Mouse (Mus musculus) gonadal fat pad, adult 2 months (tissue): ENCODE data around the gene Rangap1. TPM values are rescaled to one million over a fixed set of nuclear protein-coding genes. Genes with fewer than 3 reads are reported as not detected.

ENCODE experiments used
- DNase-seq: peaks from one replicate; pipeline ENCODE4 v3.0.0-alpha.2; 2012; ENCODE audit warnings: low read depth
- polyA plus RNA-seq: library from polyadenylated mRNA; depleted of rRNA; stranded (reverse); fragments of >200 nt; gene quantifications from 2 replicates; pipeline ENCODE4 v1.2.3, GENCODE M21; 2012; rRNA removed

Rangap1 gene
- polyA plus RNA-seq, 1 experiment, result 30.1 TPM

DNA sequence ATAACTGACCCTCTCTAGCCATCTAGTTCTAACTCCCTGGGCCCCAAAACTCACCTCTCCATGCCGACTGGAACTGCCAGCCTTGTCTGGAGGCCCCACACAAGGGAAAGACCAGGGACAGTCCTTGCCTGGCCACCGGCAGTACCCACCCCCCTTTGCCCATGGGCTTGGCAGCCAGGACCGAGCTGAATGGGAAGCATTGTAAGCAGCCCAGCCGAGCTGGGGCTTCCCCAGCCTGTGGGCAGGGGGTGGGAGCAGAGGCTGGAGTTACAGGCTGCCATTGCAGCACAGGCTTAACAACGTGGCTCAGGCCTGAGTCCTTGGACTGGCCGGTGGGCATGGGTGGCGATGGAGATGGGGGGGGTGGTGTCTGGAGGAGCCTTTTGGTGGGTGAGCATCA lies 48.2 kb downstream of the Rangap1 start, which contains the start of gene Chadl:
TSS of gene Chadl (minus strand) at position 113 of the 400 bp plus-strand sequence.
- DNase-seq, result no peak

DNA sequence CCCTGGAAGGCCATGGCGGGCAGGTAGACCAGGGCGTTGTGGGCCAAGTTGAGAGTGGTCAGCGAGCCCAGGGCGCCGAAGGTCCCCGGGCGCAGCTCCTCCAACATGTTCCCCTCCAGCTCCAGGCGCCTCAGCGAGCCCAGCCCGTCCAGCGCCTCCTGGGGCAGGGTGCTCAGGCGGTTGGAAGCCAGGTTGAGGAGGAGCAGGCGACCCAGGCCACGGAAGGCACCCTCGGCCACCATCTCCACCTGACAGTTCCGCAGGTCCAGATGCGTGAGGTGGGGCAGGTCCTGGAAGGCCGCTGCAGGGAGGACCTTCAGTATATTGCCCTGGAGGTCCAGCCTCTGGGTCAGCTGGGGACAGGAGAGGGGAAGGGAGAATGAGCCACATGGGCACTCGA lies 50.4 kb downstream of the Rangap1 start:
- DNase-seq, result no peak

DNA sequence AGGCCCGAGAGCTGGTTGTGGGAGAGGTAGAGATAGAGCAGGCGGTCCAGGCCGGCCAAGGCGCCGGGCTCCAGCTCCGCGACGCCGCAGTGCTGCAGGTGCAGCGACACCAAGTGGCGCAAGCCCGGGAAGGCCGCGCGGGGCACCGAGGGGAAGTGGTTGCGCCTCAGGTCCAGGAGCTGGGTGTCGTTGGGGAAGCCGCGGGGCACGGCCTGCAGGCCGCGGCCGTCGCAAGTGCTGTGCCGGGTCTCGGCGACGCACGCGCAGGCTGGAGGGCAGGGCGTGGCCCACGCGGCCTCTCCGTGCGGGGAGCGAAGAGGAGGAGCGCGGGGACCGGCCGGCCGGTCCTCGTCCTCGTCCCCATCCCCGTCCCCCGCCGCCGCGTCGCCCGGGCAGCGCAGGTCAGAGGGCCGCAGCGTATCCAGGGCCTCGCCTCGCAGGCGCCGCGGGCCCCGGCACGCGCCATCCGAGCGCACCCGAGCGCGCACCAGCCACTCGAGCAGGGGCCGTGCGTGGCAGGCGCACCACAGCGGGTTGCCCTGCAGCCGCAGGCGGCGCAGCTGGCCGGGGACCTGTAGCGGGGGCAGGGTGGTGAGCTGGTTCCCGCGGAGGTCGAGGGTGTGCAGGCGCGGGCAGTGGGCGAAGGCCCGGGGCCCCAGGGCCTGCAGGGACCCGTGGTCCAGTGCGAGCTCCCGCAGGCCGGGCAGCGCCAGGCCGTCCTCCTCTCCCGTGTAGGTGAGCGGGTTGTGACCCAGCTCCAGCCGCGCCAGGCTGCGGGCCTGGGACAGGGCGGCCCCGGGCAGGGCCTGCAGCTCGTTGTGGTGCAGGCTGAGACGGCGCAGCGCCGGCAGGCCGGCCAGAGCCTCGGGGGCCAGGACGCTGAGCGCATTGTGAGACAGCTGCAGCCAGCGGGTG lies 51.1 kb downstream of the Rangap1 start:
- DNase-seq, result no peak

DNA sequence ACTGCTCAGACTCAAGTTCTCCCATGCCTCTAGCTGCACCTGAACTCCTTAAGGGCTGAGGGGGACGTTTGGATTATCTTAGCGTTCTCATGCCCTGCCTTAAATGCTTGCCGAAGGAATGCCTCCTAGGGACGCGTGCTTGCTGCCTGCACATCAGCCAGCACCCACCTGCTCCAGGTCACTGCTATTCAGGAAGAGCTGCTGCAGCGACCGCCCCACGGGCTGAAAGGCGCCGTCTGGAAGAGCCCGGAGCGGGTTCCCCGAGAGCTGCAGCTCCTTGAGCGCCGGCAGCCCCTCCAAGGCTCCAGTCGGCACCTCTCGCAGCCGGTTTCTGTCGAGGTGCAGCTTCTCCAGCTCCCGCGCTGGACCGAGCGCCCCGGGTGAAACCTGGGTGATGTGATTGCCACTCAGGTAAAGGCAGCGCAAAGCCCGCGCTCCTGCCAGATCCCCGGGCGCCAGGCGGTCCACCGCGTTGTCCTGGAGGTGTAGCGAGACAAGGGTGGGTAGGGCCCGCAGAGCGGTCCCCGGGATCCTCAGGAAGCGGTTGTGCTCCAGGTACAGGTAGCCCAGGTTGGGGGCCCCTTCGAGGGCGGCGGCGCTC lies 51.9 kb downstream of the Rangap1 start:
- no peak for DNase-seq

DNA sequence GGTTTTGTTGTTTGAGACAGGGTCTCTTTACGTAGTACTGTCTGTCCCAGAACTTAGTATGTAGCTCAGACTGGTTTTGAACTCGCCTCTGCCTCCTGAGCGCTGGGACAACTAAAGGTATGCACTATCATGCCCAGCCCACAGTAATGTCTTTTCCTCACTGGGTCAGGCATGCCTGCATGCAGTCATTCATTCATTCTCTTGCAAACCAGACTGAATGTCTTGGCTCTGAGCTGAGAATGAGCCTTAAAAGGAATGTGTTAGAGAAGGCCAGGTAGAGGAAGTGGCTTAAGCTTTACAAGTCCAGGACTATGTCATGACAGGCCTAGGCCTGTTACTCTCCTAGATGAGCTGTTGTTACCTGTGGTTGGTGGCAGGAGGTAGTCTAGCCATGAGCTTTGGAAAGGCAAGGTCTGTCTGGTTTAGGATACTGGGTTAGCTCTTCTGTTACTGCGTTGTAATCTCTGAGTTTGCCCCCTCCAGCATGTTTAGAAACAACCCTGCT lies 65.0 kb downstream of the Rangap1 start:
- DNase-seq, result peak; percentile 88

DNA sequence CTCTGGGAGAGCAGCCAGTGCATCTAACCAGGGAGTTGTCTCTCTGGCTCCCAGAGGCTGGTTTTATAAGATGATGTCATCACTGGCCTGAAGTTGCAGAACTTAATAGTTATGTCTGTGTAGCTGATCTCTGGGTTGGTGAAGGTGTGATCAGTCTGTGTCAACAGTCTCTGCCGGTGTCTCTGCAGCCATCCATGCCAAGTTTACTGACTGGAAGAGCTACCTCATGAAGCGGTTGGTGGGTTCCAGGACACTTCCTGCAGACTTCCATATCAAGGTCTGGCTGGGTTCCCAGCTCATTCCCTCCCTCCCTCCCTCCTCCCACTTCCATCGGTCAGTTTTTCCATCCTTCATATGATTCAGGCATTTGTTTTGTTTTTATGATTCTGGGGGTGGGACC lies 68.7 kb downstream of the Rangap1 start:
- no peak for DNase-seq

DNA sequence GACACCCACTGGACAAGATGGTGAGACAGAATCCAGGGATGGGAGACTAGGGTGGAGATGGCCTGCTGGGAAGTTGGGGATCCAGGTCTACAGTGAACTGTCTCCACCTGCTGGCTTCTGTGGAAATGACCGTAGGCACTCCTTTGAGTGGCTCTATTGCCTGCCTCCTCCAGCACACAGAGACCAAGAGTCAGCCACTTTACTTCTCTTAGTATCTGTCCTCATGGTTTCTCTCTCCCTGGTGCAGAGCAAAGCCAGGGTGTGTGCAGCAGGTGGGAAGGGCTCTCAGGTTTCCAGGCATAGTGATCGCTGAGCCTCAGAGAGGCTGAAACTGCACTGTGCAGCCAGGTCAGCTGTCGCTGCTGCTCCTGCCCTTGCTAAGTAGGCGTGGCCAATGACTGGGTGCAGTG lies 75.1 kb downstream of the Rangap1 start:
- no peak for DNase-seq

DNA sequence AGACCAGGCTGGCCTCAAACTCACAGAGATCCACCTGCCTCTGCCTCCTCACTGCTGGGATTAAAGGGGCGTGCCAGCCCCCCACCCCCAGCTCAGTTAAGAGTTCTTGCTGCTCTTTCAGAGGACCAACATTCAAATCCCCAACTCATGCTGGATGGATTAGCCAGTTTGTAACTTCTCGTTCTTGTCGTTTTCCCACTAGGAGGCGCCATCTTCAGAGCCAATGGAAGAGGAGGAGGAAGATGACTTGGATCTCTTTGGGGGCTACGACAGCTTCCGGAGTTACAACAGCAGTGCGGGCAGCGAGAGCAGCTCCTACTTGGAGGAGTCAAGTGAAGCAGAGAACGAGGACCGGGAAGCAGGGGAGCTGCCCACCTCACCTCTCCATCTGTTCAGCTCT lies 78.4 kb downstream of the Rangap1 start:
- DNase-seq, result no peak

DNA sequence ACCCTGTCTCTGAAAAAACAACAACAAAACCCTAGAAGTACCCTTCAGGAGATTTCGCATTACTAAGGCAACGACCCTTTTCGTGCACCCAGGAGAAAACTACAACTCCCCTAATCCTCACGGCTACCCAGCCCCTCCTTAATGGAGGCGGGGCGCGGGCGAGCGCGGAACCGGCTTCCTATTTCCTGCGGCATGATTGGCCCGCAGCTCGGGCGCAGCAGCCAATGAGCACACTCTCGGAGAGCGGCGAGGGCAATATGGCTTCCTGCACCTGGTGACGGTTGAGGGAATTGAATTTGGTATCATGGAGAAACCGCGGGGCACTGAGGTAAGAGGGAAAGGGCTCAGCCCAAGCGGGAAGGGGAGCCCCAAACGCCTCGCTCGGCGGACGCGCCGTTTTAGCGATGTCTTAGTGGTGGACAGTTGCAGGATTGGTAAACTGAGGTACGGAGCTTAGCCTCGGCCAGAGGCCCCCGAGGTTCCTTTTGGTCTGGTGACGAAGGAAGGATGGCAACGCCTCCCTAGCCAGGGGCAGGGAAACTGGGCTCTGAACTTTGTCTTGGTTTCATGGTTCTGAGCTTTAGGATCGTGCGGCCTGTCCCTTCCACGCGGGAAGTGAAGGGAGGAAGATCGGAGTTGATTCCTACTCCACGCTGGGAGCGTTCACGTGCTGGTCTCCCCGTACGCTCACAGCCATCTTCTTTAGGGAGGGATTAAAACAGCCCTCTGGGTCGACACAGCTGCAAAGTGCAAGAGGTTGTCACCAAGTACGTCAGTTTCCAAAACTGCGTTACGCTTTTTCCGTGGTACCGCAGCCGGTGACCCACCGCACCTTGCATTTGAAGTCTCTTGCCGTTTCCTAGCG lies 81.4 kb downstream of the Rangap1 start, which contains the start of gene L3mbtl2:
TSS of gene L3mbtl2 (plus strand) at position 193 of the 865 bp plus-strand sequence.
- DNase-seq, result peak; percentile 28

DNA sequence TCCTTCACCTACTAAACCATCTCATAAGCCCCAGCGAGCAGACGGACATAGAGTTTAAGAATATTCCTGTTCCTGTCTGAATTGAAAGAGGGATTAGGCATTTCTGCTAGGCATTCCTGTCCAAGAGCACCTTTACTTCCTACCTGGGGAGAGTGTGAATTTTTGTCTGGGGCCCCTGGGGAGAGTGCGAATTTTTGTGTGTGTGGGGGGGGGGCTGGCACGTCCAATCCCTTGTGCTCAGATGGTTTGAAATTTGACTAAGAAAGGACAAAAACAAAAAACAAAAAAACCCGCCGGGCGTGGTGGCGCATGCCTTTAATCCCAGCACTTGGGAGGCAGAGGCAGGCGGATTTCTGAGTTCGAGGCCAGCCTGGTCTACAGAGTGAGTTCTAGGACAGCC lies 82.0 kb downstream of the Rangap1 start:
- DNase-seq, result no peak

DNA sequence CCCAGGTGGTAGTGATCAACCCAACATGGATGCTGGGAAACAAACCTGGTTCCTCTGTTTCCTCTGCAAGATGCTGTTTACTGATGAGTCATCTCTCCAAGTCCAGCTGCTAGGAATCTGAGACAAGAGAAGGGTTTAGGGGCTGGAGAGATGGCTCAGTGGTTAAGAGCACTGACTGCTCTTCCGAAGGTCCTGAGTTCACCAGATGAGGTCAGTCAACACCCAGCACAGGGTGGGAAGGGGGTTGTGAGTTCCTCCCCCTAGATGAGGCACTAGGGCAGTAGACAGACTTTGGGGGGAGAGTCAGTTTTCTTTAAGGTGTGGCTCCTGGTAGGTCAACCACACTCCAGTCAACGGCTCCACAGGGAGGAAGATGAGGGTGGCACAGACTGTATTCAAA lies 83.6 kb downstream of the Rangap1 start:
- DNase-seq, result no peak

Other genes with a start within 250 kb of the Rangap1 start
- 24.6 and 41.9 TPM in 2 replicates for gene Ep300, start 160.2 kb downstream of the Rangap1 start, polyA plus RNA-seq
- gene L3mbtl2, start 81.6 kb downstream of the Rangap1 start, polyA plus RNA-seq, result 15.9 and 16.5 TPM in 2 replicates
- 2.1 and 3.4 TPM in 2 replicates for gene Chadl, start 48.2 kb downstream of the Rangap1 start, polyA plus RNA-seq
- gene Zc3h7b, start 473 bp downstream of the Rangap1 start, polyA plus RNA-seq, result 30.6 and 38.2 TPM in 2 replicates
- 60.0 and 63.8 TPM in 2 replicates for gene Tef, start 56.9 kb upstream of the Rangap1 start, polyA plus RNA-seq
- 25.8 and 37.8 TPM in 2 replicates for gene Tob2, start 113.3 kb upstream of the Rangap1 start, polyA plus RNA-seq
- gene Phf5a, start 126.4 kb upstream of the Rangap1 start, polyA plus RNA-seq, result 31.5 and 41.4 TPM in 2 replicates
- gene Aco2, start 126.8 kb upstream of the Rangap1 start, polyA plus RNA-seq, result 305 and 314 TPM in 2 replicates
- gene Polr3h, start 180.7 kb upstream of the Rangap1 start, polyA plus RNA-seq, result 14.1 and 17.0 TPM in 2 replicates
- 10.0 and 13.9 TPM in 2 replicates for gene Csdc2, start 191.2 kb upstream of the Rangap1 start, polyA plus RNA-seq
- gene Pmm1, start 215.4 kb upstream of the Rangap1 start, polyA plus RNA-seq, result 59.5 and 76.2 TPM in 2 replicates
- 0.35 and 0.52 TPM in 2 replicates for gene 1700029P11Rik, start 235.0 kb upstream of the Rangap1 start, polyA plus RNA-seq
- 13.5 and 13.8 TPM in 2 replicates for gene Xrcc6, start 242.3 kb upstream of the Rangap1 start, polyA plus RNA-seq